Mouse (Mus musculus): ENCODE results near the gene Rgs12.

The Rgs12 gene

GRCm38 (mm10) chr5:34931516-34932457 is 17.5 kb upstream of the Rgs12 start:
- no peak for DNase-seq (ENCODE audit: low spot score in 2 of 2)

- DNase-seq (ENCODE audit: low spot score in 2 of 2) = no peak
Measured at GRCm38 (mm10) chr5:34932458-34932806, 16.8 kb upstream of the Rgs12 start.

- no peak for DNase-seq (ENCODE audit: low spot score in 2 of 2)
Measured at GRCm38 (mm10) chr5:34933461-34933860, 15.8 kb upstream of the Rgs12 start.

- no peak for DNase-seq (ENCODE audit: low spot score in 2 of 2)
Measured at GRCm38 (mm10) chr5:34941710-34942470, 7.4 kb upstream of the Rgs12 start.

- DNase-seq (ENCODE audit: low spot score in 2 of 2) = no peak
Measured at GRCm38 (mm10) chr5:34943428-34943827, 5.8 kb upstream of the Rgs12 start.

- DNase-seq (ENCODE audit: low spot score in 2 of 2) = no peak
Measured at GRCm38 (mm10) chr5:34949769-34950211, 545 bp downstream of the Rgs12 start.

GRCm38 (mm10) chr5:34950486-34951160 is 1.4 kb downstream of the Rgs12 start:
- no peak for DNase-seq (ENCODE audit: low spot score in 2 of 2)

GRCm38 (mm10) chr5:34951161-34951834 is 2.1 kb downstream of the Rgs12 start:
- DNase-seq (ENCODE audit: low spot score in 2 of 2) = no peak

GRCm38 (mm10) chr5:34954508-34954907 is 5.3 kb downstream of the Rgs12 start:
- DNase-seq (ENCODE audit: low spot score in 2 of 2) = no peak

GRCm38 (mm10) chr5:34955630-34956029 is 6.4 kb downstream of the Rgs12 start:
- DNase-seq (ENCODE audit: low spot score in 2 of 2) = no peak

- no peak for DNase-seq (ENCODE audit: low spot score in 2 of 2)
Measured at GRCm38 (mm10) chr5:34956151-34956550, 6.9 kb downstream of the Rgs12 start.

- peak in 1 of 2 experiments; percentile 9 for DNase-seq (ENCODE audit: low spot score in 2 of 2)
Measured at GRCm38 (mm10) chr5:34957015-34957414, 7.8 kb downstream of the Rgs12 start.

GRCm38 (mm10) chr5:34960021-34960420 is 10.8 kb downstream of the Rgs12 start:
- no peak for DNase-seq (ENCODE audit: low spot score in 2 of 2)

GRCm38 (mm10) chr5:34965531-34965930 is 16.3 kb downstream of the Rgs12 start:
- DNase-seq (ENCODE audit: low spot score in 2 of 2) = no peak

GRCm38 (mm10) chr5:34968386-34968785 is 19.1 kb downstream of the Rgs12 start:
- DNase-seq (ENCODE audit: low spot score in 2 of 2) = no peak

GRCm38 (mm10) chr5:34972471-34972870 is 23.2 kb downstream of the Rgs12 start:
- DNase-seq (ENCODE audit: low spot score in 2 of 2) = no peak

GRCm38 (mm10) chr5:34973560-34974317 is 24.5 kb downstream of the Rgs12 start:
- no peak for DNase-seq (ENCODE audit: low spot score in 2 of 2)

GRCm38 (mm10) chr5:34974773-34975443 is 25.7 kb downstream of the Rgs12 start:
- no peak for DNase-seq (ENCODE audit: low spot score in 2 of 2)

- no peak for DNase-seq (ENCODE audit: low spot score in 2 of 2)
Measured at GRCm38 (mm10) chr5:34976540-34977292, 27.5 kb downstream of the Rgs12 start.

- no peak for DNase-seq (ENCODE audit: low spot score in 2 of 2)
Measured at GRCm38 (mm10) chr5:34980099-34980498, 30.9 kb downstream of the Rgs12 start.
